In genomic region chr11:110449183-110449582, GRCm38 (mm10) we compare ENCODE assay signal across 8 mouse cellular contexts. TPM values are rescaled to one million over a fixed set of nuclear protein-coding genes. Genes with fewer than 3 reads are reported as not detected.
DNase-seq lines count a peak whose midpoint lies in the region; ATAC-seq lines count a peak whose summit lies in the region.

No protein-coding gene starts in this region.

- DNase-seq in heart, embryonic 10.5 days (ENCODE audit: low spot score): no peak
- no peak for DNase-seq in heart, adult 8-10 months (ENCODE audit: low spot score)
- peak; percentile 75 for DNase-seq in ZHBTc4 (ENCODE audit: low read depth, low spot score)
- DNase-seq in midbrain, embryonic 10.5 days (ENCODE audit: low spot score): no peak
- DNase-seq in MN1 (ENCODE audit: low spot score): no peak
- DNase-seq in ovary, postnatal 36 days (ENCODE audit: low spot score): no peak

- no peaks in the 10 kb centered on the region for H3K36me3 ChIP-seq in heart, embryonic 10.5 days
- H3K36me3 ChIP-seq in heart, embryonic 16.5 days (ENCODE audit: control insufficient read depth, insufficient read depth): no peaks in the 10 kb centered on the region
- H3K36me3 ChIP-seq in midbrain, embryonic 10.5 days: peaks cover 5% of the 10 kb centered on the region; the same call in 1 of the 2 replicates

- H3K27me3 ChIP-seq in heart, embryonic 10.5 days (ENCODE audit: insufficient read depth, poor library complexity, severe bottlenecking): peaks cover 18% of the 10 kb centered on the region; the same call in 1 of the 2 replicates
- no peaks in the 10 kb centered on the region for H3K27me3 ChIP-seq in heart, embryonic 16.5 days (ENCODE audit: control insufficient read depth, insufficient read depth, low read length)
- peaks cover 15% of the 10 kb centered on the region; the same call in 1 of the 2 replicates for H3K27me3 ChIP-seq in midbrain, embryonic 10.5 days (ENCODE audit: low read depth, poor library complexity, severe bottlenecking)

- peak overlapping the region; percentile 26; the same call in 1 of the 2 replicates for H3K9ac ChIP-seq in heart, embryonic 16.5 days (ENCODE audit: low read length)

- peaks cover 29% of the 10 kb centered on the region for H3K4me1 ChIP-seq in heart, embryonic 10.5 days
- H3K4me1 ChIP-seq in heart, embryonic 16.5 days (ENCODE audit: control insufficient read depth, insufficient read depth, low read length): peaks cover 32% of the 10 kb centered on the region
- H3K4me1 ChIP-seq in midbrain, embryonic 10.5 days: peaks cover 44% of the 10 kb centered on the region

- H3K4me3 ChIP-seq in heart, embryonic 10.5 days: peak overlapping the region; percentile 54
- H3K4me3 ChIP-seq in heart, embryonic 16.5 days (ENCODE audit: low read length): peak overlapping the region; percentile 25
- H3K4me3 ChIP-seq in midbrain, embryonic 10.5 days: peak overlapping the region; percentile 46

- H3K27ac ChIP-seq in heart, embryonic 10.5 days: 0 out of 2 replicates have a peak overlapping the region, but pooled peaks have one; percentile 9
- H3K27ac ChIP-seq in heart, embryonic 16.5 days (ENCODE audit: low read length): no peak overlapping the region
- peak overlapping the region; percentile 69 for H3K27ac ChIP-seq in midbrain, embryonic 10.5 days (replicated peaks)

- WGBS in heart, embryonic 10.5 days: 9% methylated on average over 11 of the region's 11 CpGs
- WGBS in heart, embryonic 16.5 days: 18% methylated on average over 11 of the region's 11 CpGs
- WGBS in midbrain, embryonic 10.5 days: 4% methylated on average over 11 of the region's 11 CpGs

- ATAC-seq in heart, embryonic 16.5 days (replicated peaks; ENCODE audit: extremely low read depth, insufficient read depth, low FRiP score): no peak
- no peak for ATAC-seq in megakaryocyte, adult 5-6 weeks (ENCODE audit: poor library complexity, severe bottlenecking)

- H3K4me2 ChIP-seq in heart, embryonic 16.5 days (ENCODE audit: low read depth, low read length): peak overlapping the region; percentile 63

- no peaks in the 10 kb centered on the region for H3K9me3 ChIP-seq in heart, embryonic 10.5 days
- no peaks in the 10 kb centered on the region for H3K9me3 ChIP-seq in heart, embryonic 16.5 days (replicated peaks; ENCODE audit: control insufficient read depth, low read length)
- H3K9me3 ChIP-seq in midbrain, embryonic 10.5 days (replicated peaks): no peaks in the 10 kb centered on the region

RNA-seq across cellular contexts. Expression of gene Map2k6, which starts 50.3 kb away (rescaled TPM):
- polyA plus RNA-seq in heart, embryonic 10.5 days (2016; fragmentation: Nextera tagmentation; extraction: Ambion mirVana): 14.7 and 22.5 TPM in 2 replicates
- 1 to 10 TPM; 2.9 to 7.0 (median 5.4) TPM for total RNA-seq in heart, adult 8-10 months (2022)
- polyA plus RNA-seq in heart, embryonic 16.5 days (2015; fragmentation: Nextera tagmentation; extraction: Ambion mirVana): 15.1 and 15.4 TPM in 2 replicates
- polyA plus RNA-seq in midbrain, embryonic 10.5 days (2016; fragmentation: Nextera tagmentation; extraction: Ambion mirVana): 31.4 and 35.8 TPM in 2 replicates
- 10.3 and 12.6 TPM in 2 replicates for total RNA-seq in megakaryocyte, adult 5-6 weeks (2015)
- total RNA-seq in megakaryocyte, adult 5-6 weeks (2017): 14.8 and 16.0 TPM in 2 replicates
